Mouse (Mus musculus): Measurements from ENCODE around the gene Ncbp2.

DNA sequence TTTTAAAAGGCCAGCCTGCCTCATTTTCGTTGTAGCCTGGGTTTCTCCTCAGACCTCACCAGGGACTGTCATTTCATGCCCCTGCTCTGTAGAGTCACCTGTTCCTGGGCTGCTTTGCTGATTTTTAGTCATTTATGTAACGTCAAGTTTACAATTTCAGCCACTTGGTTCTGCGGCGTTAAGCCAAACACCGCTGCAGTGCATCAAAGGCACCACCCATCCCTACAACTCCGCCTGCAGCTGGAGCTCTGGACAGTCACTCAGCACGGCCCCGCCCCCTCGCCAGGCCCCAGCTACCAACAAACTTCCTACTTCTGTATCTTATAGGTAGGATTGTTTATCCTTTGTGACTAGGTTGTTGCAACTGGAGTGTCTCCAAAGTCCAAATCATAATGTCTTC lies 41.4 kb upstream of the Ncbp2 start:
- TF ChIP-seq POLR2A (IDR thresholded peaks at IDR 0.05; ENCODE audit: low read depth, low read length): no peak
- no peak for TF ChIP-seq CTCF (IDR thresholded peaks at IDR 0.05; ENCODE audit: extremely low read depth, insufficient read depth, insufficient read length, insufficient replicate concordance)
